Mouse (Mus musculus) heart, embryonic 16.5 days (tissue): ENCODE results near the gene Txnrd3. TPM values are rescaled to one million over a fixed set of nuclear protein-coding genes. Genes with fewer than 3 reads are reported as not detected.
A peak's percentile ranks its signal among the peaks of the same experiment; 100 is the strongest.

Experiments used
- ATAC-seq: fragments of 200-750 bp; cut with Nextera tagmentation; replicated peaks from 2 replicates; pipeline ENCODE4 v1.8.0; 2017; ENCODE audit warnings: moderate number of reproducible peaks; ENCODE audit not compliant: insufficient read depth, low FRiP score; ENCODE audit errors: extremely low read depth
- H3K27ac ChIP-seq: fragments of 300-500 bp; sonication (generic); 2 replicates; pipeline ENCODE4 v1.5.1; 2014; ENCODE audit warnings: mild to moderate bottlenecking, low read length, control low read depth, moderate library complexity
- H3K27me3 ChIP-seq: fragments of 300-500 bp; sonication (generic); 2 replicates; pipeline ENCODE4 v1.6.1; 2014; ENCODE audit warnings: low read length, mixed read lengths; ENCODE audit not compliant: control insufficient read depth, insufficient read depth
- H3K36me3 ChIP-seq: fragments of 300-500 bp; sonication (generic); 2 replicates; pipeline ENCODE4 v1.6.1; 2014; ENCODE audit not compliant: control insufficient read depth, insufficient read depth
- H3K4me1 ChIP-seq: fragments of 300-500 bp; sonication (generic); 2 replicates; pipeline ENCODE4 v1.6.1; 2014; ENCODE audit warnings: low read length, mixed read lengths; ENCODE audit not compliant: control insufficient read depth, insufficient read depth
- H3K4me2 ChIP-seq: fragments of 300-500 bp; sonication (generic); 2 replicates; pipeline ENCODE4 v1.6.1; 2014; ENCODE audit warnings: low read depth, mild to moderate bottlenecking, control low read depth, low read length
- H3K4me3 ChIP-seq: fragments of 300-500 bp; sonication (generic); 2 replicates; pipeline ENCODE4 v1.5.1; 2014; ENCODE audit warnings: mild to moderate bottlenecking, control low read depth, low read length
- H3K9ac ChIP-seq: fragments of 300-500 bp; sonication (generic); 2 replicates; pipeline ENCODE4 v1.6.1; 2014; ENCODE audit warnings: low read length, control low read depth
- H3K9me3 ChIP-seq: fragments of 300-500 bp; sonication (generic); replicated peaks from 2 replicates; pipeline ENCODE4 v1.6.1; 2016; ENCODE audit warnings: low read length; ENCODE audit not compliant: control insufficient read depth
- WGBS: fragments of 180-500 bp; shearing (Covaris S2); extraction: QIAGEN DNeasy Blood & Tissue Kit; methylation state at CpG from one replicate; pipeline ENCODE4 v1.1.7; 2014; 5-methylcytosine and 5-hydroxymethylcytosine counted together
- polyA plus RNA-seq: library from polyadenylated mRNA; unstranded; fragments of >200 nt; fragmentation: Nextera tagmentation; extraction: Ambion mirVana; gene quantifications from 2 replicates; pipeline ENCODE4 v1.2.1, GENCODE M21; 2015

Gene Txnrd3
- polyA plus RNA-seq, 1 experiment from 2014 or later, result 15.3 TPM

DNA sequence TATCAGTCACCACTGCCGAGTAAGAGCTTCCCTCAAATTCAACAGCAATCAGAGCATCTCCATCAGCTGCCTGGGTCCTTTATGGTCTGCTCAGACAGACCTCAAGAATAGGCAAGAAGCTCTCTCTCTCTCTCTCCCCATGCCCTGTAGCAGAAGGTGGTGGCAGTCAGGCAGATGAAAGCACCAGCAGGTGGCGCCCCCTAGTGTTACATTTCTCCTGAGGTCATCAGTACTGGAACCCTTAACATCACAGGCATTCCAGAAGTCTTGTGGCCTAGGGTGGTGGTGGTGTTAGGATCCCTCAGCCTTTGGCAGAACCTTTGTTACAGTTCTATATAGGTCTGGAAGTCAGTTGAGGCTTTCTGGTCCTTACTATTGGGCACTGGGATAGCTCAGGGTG lies 4.8 kb upstream of the Txnrd3 start:
- WGBS, result 36% methylated on average over 2 of the region's 2 CpGs
- no peak overlapping the region for H3K4me3 ChIP-seq
- no peak overlapping the region for H3K9ac ChIP-seq
- no peaks in the 10 kb centered on the region for H3K36me3 ChIP-seq
- peaks cover 15% of the 10 kb centered on the region for H3K4me1 ChIP-seq
- no peak overlapping the region for H3K4me2 ChIP-seq
- H3K27ac ChIP-seq, result no peak overlapping the region
- no peaks in the 10 kb centered on the region for H3K27me3 ChIP-seq
- no peak for ATAC-seq
- no peaks in the 10 kb centered on the region for H3K9me3 ChIP-seq

DNA sequence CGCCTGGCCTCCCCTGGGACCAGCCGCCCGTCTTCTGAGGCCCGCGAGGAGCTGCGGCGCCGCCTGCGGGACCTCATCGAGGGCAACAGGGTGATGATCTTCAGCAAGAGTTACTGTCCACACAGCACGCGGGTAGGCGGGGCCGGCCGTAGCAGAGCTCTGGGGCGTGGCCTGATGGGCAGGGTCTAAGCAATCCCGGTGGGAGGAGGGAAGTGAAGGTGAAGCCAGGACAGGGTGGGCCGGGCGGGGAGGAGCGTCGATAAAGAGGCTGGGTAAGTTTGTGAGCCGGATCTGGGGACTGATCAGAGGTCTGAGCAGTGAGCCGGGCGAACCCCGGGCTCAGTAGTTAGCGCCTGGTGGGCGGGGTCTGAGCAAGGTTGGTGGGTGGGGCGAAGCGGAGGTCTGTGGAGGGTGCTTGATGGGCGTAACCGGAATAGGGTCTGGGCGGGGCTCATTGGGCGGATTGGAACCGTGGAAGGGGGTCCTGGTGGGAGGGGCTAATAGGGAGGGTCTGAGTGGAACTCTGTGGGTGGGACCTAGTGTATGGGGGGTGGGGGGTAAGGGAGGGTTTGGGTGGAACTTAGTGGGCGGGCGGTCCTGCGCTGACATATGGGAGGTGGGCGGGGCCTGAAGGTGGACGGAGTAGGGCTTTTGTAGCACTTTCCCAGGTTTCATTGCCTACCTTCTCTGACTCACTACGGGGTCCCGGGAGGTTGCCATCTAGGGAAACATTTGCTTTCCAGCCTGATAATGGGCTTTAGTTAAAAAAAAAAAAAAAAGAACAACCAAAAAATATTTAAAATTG lies 685 bp downstream of the Txnrd3 start:
- Histone ChIP-seq H3K9ac (peak overlapping the region; percentile 75), H3K27me3 (no peaks in the 10 kb centered on the region), H3K4me2 (peak overlapping the region; percentile 90), H3K36me3 (no peaks in the 10 kb centered on the region), H3K9me3 (no peaks in the 10 kb centered on the region), H3K4me3 (peak overlapping the region; percentile 70), H3K27ac (peak overlapping the region; percentile 94), H3K4me1 (peaks cover 6% of the 10 kb centered on the region; the same call in 1 of the 2 replicates)
- ATAC-seq, result peak; percentile 95
- 0% methylated on average over 41 of the region's 41 CpGs for WGBS

DNA sequence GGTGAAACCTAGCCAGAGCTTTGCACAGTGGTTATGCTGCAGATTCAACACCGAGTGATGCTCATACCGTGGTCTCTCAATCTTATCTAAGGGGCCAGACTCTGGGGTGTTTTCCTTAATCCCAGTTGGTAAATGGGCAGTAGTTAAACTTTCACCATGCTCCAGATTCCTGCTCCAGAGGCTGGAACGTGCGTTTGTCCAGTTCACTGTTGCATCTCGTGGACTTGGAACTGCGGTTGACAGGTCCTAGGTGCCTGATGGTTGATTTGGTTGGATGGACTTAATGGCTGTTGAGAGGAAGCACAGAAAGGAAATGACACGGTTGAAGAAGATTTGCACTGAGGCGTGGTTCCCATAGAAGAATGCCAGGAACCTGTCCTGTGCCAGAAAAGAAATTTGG lies 6.1 kb downstream of the Txnrd3 start:
- H3K9ac ChIP-seq, result no peak overlapping the region
- no peak overlapping the region for H3K27ac ChIP-seq
- H3K4me3 ChIP-seq, result no peak overlapping the region
- H3K9me3 ChIP-seq, result no peaks in the 10 kb centered on the region
- 82% methylated on average over 8 of the region's 8 CpGs for WGBS
- H3K36me3 ChIP-seq, result no peaks in the 10 kb centered on the region
- H3K4me1 ChIP-seq, result no peaks in the 10 kb centered on the region
- no peak for ATAC-seq
- H3K4me2 ChIP-seq, result no peak overlapping the region
- no peaks in the 10 kb centered on the region for H3K27me3 ChIP-seq

DNA sequence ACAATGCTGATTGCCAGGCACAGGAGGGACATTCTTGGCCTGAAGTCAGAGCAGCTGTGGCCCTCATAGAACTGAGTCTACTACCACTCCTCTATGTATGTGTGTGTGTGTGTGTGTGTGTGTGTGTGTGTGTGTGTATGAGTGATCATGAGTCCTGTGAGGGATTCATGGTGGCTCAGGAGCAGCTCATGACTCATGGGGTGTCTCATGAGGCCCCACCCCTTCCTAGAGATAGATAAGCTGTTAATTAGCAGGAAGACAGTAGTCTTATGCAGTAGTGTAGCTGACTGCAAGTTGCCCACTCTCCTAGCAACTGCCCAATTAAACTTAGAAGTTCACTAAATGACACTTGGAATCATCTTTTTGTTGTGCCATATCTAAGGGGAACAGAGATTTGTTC lies 8.0 kb downstream of the Txnrd3 start:
- no peak overlapping the region for H3K4me2 ChIP-seq
- H3K27me3 ChIP-seq, result no peaks in the 10 kb centered on the region
- H3K36me3 ChIP-seq, result peaks cover 5% of the 10 kb centered on the region; the same call in 1 of the 2 replicates
- ATAC-seq, result no peak
- no peak overlapping the region for H3K4me3 ChIP-seq
- H3K27ac ChIP-seq, result no peak overlapping the region
- no peaks in the 10 kb centered on the region for H3K4me1 ChIP-seq
- H3K9ac ChIP-seq, result no peak overlapping the region
- no peaks in the 10 kb centered on the region for H3K9me3 ChIP-seq

DNA sequence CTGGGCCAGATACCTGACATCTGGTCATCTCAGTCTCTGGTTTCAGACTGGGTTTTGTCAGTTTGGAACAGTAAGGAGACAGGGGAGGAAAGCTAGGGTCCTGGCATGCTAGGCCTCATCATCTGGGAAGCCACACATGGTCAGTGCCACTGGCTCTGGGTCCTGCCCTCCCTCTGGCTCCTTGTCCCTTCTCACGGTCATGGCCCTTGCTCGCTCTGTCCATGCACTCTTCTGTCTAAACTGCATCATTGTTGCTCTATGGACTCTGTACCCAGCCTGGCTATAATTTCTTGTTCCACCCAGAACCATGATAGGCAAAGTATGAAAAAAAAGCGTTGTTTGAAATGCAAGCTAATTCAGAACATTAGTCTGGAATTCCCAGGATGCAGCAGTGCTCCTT lies 11.2 kb downstream of the Txnrd3 start:
- Histone ChIP-seq H3K27me3 (no peaks in the 10 kb centered on the region), H3K9ac (no peak overlapping the region), H3K9me3 (no peaks in the 10 kb centered on the region), H3K4me3 (no peak overlapping the region), H3K36me3 (peaks cover 5% of the 10 kb centered on the region; the same call in 1 of the 2 replicates), H3K27ac (no peak overlapping the region), H3K4me1 (peaks cover 8% of the 10 kb centered on the region; the same call in 1 of the 2 replicates), H3K4me2 (no peak overlapping the region)
- WGBS, result 81% methylated on average over 3 of the region's 3 CpGs
- no peak for ATAC-seq

DNA sequence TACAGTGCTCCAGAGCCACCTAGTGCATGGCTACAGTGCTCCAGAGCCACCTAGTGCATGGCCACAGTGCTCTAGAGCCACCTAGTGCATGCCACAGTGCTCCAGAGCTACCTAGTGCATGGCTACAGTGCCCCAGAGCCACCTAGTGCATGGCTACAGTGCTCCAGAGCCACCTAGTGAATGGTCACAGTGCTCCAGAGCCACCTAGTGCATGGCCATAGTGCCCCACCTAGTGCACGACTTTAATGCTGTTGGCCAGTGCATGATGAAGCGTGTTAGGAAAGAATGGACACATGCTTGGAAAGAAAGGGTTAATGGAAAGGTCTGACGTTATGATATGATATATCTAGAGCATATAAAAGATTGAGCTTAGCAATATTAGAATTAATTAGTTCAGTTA lies 14.6 kb downstream of the Txnrd3 start:
- H3K36me3 ChIP-seq, result peaks cover 6% of the 10 kb centered on the region
- WGBS, result 70% methylated on average over 3 of the region's 3 CpGs

DNA sequence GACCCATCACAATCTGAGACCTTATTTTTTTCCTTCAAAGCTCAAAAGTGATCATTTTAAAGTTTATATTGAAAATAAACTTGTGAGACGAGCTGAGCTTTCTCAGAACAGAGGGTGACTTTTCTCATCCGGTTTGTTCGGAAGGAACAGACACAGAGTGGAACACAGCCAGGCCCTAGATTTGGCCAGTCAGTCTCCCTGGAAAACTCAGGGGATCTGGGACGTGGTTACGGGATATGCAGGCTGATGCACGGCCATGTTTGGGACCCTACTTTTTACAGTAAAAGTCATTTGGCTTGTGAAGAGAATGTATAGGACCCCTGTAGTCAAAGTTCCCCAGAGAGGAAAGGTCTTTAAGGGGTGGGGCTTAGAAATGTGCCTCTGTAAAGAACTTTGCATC lies 15.1 kb downstream of the Txnrd3 start:
- no peak for ATAC-seq
- H3K9ac ChIP-seq, result no peak overlapping the region
- no peaks in the 10 kb centered on the region for H3K9me3 ChIP-seq
- H3K4me1 ChIP-seq, result peaks cover 17% of the 10 kb centered on the region
- no peaks in the 10 kb centered on the region for H3K27me3 ChIP-seq
- H3K36me3 ChIP-seq, result peaks cover 12% of the 10 kb centered on the region
- no peak overlapping the region for H3K4me2 ChIP-seq
- H3K4me3 ChIP-seq, result no peak overlapping the region
- WGBS, result 75% methylated on average over 6 of the region's 6 CpGs
- H3K27ac ChIP-seq, result peak overlapping the region; percentile 90; the same call in 1 of the 2 replicates

More for the DNA sequence above, 14.6 kb downstream of the Txnrd3 start:
- Histone ChIP-seq H3K27ac (no peak overlapping the region), H3K9me3 (no peaks in the 10 kb centered on the region), H3K4me2 (no peak overlapping the region), H3K4me3 (no peak overlapping the region), H3K4me1 (peaks cover 17% of the 10 kb centered on the region), H3K27me3 (no peaks in the 10 kb centered on the region), H3K9ac (no peak overlapping the region)
- no peak for ATAC-seq

DNA sequence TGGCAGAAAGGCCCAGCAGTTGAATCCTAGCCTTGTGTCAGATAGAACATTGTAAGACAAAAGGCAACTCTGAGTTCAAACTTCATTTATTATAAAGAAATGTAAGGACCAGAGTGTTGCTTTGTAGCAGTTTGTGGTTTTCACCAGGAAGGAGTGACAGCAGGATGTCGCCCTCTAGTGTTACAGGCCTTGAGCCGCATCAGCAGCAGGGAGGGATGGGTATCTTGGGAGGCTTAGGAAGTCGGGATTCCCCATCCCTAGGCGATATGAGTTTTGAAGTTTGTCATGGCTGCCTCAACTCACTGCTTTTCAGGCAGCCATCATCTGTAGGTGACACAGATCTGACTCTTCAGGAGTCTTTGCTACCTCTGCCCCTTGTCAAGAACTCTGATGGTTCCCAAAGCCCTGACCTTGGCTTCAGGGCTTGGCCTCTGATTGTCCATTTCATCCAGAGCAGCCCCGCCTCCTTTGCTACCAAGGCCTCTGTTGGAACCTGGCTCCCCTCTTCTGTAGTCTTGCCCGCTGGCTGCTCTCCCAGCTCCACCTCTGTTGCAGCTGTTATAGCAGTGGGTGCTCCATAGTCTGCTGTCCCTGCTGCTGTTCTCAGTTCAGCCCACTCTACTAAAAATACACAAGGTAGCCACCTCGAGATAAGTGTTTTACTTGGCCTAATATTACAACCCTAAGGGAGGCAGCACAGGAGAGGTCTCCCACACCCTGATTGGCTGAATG lies 16.1 kb downstream of the Txnrd3 start:
- Histone ChIP-seq H3K4me3 (no peak overlapping the region), H3K4me2 (no peak overlapping the region), H3K36me3 (peaks cover 14% of the 10 kb centered on the region), H3K9ac (no peak overlapping the region), H3K27ac (peak overlapping the region; percentile 90), H3K4me1 (peaks cover 17% of the 10 kb centered on the region), H3K9me3 (no peaks in the 10 kb centered on the region), H3K27me3 (no peaks in the 10 kb centered on the region)
- WGBS, result 22% methylated on average over 7 of the region's 7 CpGs
- peak; percentile 89 for ATAC-seq

DNA sequence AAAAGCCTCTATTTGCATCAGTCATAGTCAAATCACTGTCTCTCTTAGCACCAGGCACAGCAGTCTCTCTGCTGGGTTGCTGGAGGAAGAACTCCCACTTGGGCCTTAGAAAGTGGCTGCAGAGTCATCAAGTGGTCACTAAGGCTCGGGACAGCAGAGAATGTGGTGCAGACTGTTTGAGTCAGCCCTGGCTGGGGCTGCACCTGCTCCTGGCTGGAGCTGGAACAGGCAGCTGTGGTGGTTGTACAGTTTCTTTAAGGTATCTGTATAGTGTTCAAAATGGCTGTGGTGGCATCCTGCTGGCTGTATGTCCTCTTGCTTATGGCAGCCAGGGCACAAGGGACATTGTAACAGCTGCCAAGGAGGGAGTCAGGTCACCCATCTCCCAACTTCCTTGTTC lies 16.7 kb downstream of the Txnrd3 start:
- ATAC-seq, result no peak
- peaks cover 17% of the 10 kb centered on the region for H3K4me1 ChIP-seq
- peak overlapping the region; percentile 90 for H3K27ac ChIP-seq
- 40% methylated on average over 1 of the region's 1 CpGs for WGBS
- no peaks in the 10 kb centered on the region for H3K27me3 ChIP-seq
- H3K4me3 ChIP-seq, result no peak overlapping the region
- peak overlapping the region; percentile 47; the same call in 1 of the 2 replicates for H3K9ac ChIP-seq
- peaks cover 14% of the 10 kb centered on the region for H3K36me3 ChIP-seq
- no peak overlapping the region for H3K4me2 ChIP-seq
- H3K9me3 ChIP-seq, result no peaks in the 10 kb centered on the region
